Mouse (Mus musculus): ENCODE measurements around the gene Btrc. TPM values are rescaled to one million over a fixed set of nuclear protein-coding genes. Genes with fewer than 3 reads are reported as not detected.
A peak's percentile ranks its signal among the peaks of the same experiment; 100 is the strongest.

Btrc gene
- total and polyA plus RNA-seq, 3 experiments = 14.2 to 30.3 TPM; not detected in 1

DNA sequence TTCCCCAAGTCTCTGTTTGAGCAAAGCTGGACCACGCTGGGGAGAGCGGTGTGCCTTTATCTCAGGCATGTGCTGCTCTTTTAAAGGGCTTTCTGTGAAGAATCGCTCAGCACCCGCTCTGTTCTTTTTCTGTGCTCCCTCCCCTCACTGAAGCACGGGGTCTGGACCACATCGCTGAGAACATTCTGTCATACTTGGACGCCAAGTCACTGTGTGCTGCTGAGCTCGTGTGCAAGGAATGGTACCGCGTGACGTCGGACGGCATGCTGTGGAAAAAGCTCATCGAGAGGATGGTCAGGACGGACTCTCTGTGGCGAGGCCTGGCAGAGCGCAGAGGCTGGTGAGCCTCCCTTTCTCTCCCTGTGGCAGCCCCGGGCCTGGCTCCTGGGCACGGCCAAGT, 144.0 kb downstream of the Btrc start:
- Histone ChIP-seq H3K27ac (ENCODE audit: control insufficient read depth, low read depth, low read length) (no peak overlapping the region), H3K36me3 (ENCODE audit: control insufficient read depth in 1 of 2, insufficient read depth in 2 of 2, low read length in 2 of 2) (peaks cover 0 to 16% of the 10 kb centered on the region in 2 experiments; a peak in 2 of 4 replicates), H3K4me3 (ENCODE audit: control insufficient read depth in 1 of 2, insufficient read depth in 1 of 2, low read depth in 2 of 2, low read length in 2 of 2) (no peak overlapping the region), H3K27me3 (ENCODE audit: control insufficient read depth in 1 of 2, insufficient read depth in 2 of 2, low read length in 2 of 2) (no peaks in the 10 kb centered on the region), H3K9ac (ENCODE audit: control insufficient read depth, low read depth, low read length, poor library complexity, severe bottlenecking) (no peak overlapping the region), H3K4me1 (ENCODE audit: control insufficient read depth in 1 of 2, insufficient read depth in 2 of 2, low read length in 2 of 2) (peaks cover 8 to 13% of the 10 kb centered on the region in 2 experiments), H3K9me3 (replicated peaks; ENCODE audit: insufficient read depth, low read length) (no peaks in the 10 kb centered on the region), H3K79me2 (ENCODE audit: control insufficient read depth, insufficient read depth, low read length, poor library complexity) (no peaks in the 10 kb centered on the region)
- no peak for TF ChIP-seq EP300 (IDR thresholded peaks at IDR 0.05; ENCODE audit: low read depth in 1 of 2, low read length in 2 of 2)
- TF ChIP-seq MAX (IDR thresholded peaks at IDR 0.05; ENCODE audit: low read length) = no peak
- no peak for TF ChIP-seq HCFC1 (IDR thresholded peaks at IDR 0.05; ENCODE audit: low read depth, low read length)
- no peak for TF ChIP-seq ZMIZ1 (IDR thresholded peaks at IDR 0.05; ENCODE audit: low read depth, low read length)
- no peak for TF ChIP-seq TBP (IDR thresholded peaks at IDR 0.05; ENCODE audit: low read depth, low read length)
- TF ChIP-seq ZKSCAN1 (IDR thresholded peaks at IDR 0.05; ENCODE audit: low read depth, low read length) = no peak
- TF ChIP-seq ZC3H11A (IDR thresholded peaks at IDR 0.05; ENCODE audit: low read depth, low read length) = no peak
- TF ChIP-seq JUND (IDR thresholded peaks at IDR 0.05; ENCODE audit: low read depth, low read length) = no peak
- TF ChIP-seq RCOR1 (IDR thresholded peaks at IDR 0.05; ENCODE audit: low read depth, low read length) = no peak
- TF ChIP-seq CHD2 (IDR thresholded peaks at IDR 0.05; ENCODE audit: low read length) = no peak
- DNase-seq (ENCODE audit: low read depth, low spot score) = no peak

DNA sequence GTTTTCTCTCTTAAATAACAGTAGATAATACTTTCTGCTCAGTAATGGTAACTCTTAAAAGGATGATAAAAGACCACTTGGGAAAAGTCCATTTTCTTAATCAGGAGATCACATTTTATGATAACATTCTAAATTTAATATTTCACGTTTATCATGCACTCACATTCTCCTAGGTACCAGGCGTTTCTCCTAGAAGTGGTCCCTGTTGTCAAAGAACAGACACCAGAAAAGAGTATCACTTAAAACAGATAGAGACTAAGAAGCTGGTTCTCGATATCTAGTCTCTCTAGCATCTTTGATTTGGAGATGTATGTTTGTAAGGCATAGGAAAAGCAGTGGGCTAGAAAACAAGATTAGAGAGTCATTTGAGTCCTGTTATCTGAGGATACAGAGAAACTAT, 147.1 kb downstream of the Btrc start:
- Histone ChIP-seq H3K27ac (ENCODE audit: control insufficient read depth, low read depth, low read length) (no peak overlapping the region; the same call in 1 of the 2 replicates), H3K79me2 (ENCODE audit: control insufficient read depth, insufficient read depth, low read length, poor library complexity) (no peaks in the 10 kb centered on the region), H3K4me1 (ENCODE audit: control insufficient read depth in 1 of 2, insufficient read depth in 2 of 2, low read length in 2 of 2) (peaks cover 8 to 13% of the 10 kb centered on the region in 2 experiments), H3K9ac (ENCODE audit: control insufficient read depth, low read depth, low read length, poor library complexity, severe bottlenecking) (no peak overlapping the region), H3K36me3 (ENCODE audit: control insufficient read depth in 1 of 2, insufficient read depth in 2 of 2, low read length in 2 of 2) (peaks cover under 1 to 16% of the 10 kb centered on the region in 2 experiments), H3K4me3 (ENCODE audit: control insufficient read depth in 1 of 2, insufficient read depth in 1 of 2, low read depth in 2 of 2, low read length in 2 of 2) (no peak overlapping the region), H3K9me3 (replicated peaks; ENCODE audit: insufficient read depth, low read length) (no peaks in the 10 kb centered on the region), H3K27me3 (ENCODE audit: control insufficient read depth in 1 of 2, insufficient read depth in 2 of 2, low read length in 2 of 2) (no peaks in the 10 kb centered on the region)
- peak; percentile 43 for DNase-seq (ENCODE audit: low read depth, low spot score)
- TF ChIP-seq TCF12 (IDR thresholded peaks at IDR 0.05; ENCODE audit: low read depth, low read length) = peak; percentile 87
- no peak for TF ChIP-seq USF1 (IDR thresholded peaks at IDR 0.05; ENCODE audit: low read depth, low read length)
- no peak for TF ChIP-seq CHD1 (IDR thresholded peaks at IDR 0.05; ENCODE audit: low read depth, low read length)
- TF ChIP-seq TBP (IDR thresholded peaks at IDR 0.05; ENCODE audit: low read depth, low read length) = no peak
- TF ChIP-seq GATA1 (IDR thresholded peaks at IDR 0.05; ENCODE audit: low read depth, low read length) = peak; percentile 74; the same call in 1 of the 2 replicates
- TF ChIP-seq MYB (IDR thresholded peaks at IDR 0.05; ENCODE audit: low read depth, low read length) = no peak
- TF ChIP-seq ZMIZ1 (IDR thresholded peaks at IDR 0.05; ENCODE audit: low read depth, low read length) = no peak
- TF ChIP-seq CHD2 (IDR thresholded peaks at IDR 0.05; ENCODE audit: low read length) = no peak
- TF ChIP-seq EP300 (IDR thresholded peaks at IDR 0.05; ENCODE audit: low read depth in 1 of 2, low read length in 2 of 2) = peak; percentile 74 to 76
- TF ChIP-seq MAZ (IDR thresholded peaks at IDR 0.05; ENCODE audit: low read depth, low read length) = no peak
- no peak for TF ChIP-seq TAL1 (IDR thresholded peaks at IDR 0.05; ENCODE audit: low read length)
- TF ChIP-seq JUND (IDR thresholded peaks at IDR 0.05; ENCODE audit: low read depth, low read length) = no peak
- TF ChIP-seq POLR2AphosphoS2 (IDR thresholded peaks at IDR 0.05; ENCODE audit: low read length) = no peak
- TF ChIP-seq KAT2A (conservative IDR thresholded peaks at IDR 0.05; ENCODE audit: low read depth, low read length) = no peak
- peak; percentile 42; the same call in 1 of the 2 replicates for TF ChIP-seq ETS1 (IDR thresholded peaks at IDR 0.05; ENCODE audit: low read depth, low read length)
- no peak for TF ChIP-seq NRF1 (IDR thresholded peaks at IDR 0.05; ENCODE audit: insufficient read depth, low read depth, low read length, poor library complexity, severe bottlenecking)
- no peak for TF ChIP-seq BHLHE40 (IDR thresholded peaks at IDR 0.05; ENCODE audit: borderline replicate concordance, low read depth, low read length)
- TF ChIP-seq MAFK (IDR thresholded peaks at IDR 0.05; ENCODE audit: borderline replicate concordance, low read depth, low read length) = no peak
- no peak for TF ChIP-seq UBTF (IDR thresholded peaks at IDR 0.05; ENCODE audit: borderline replicate concordance, insufficient read depth, low read depth, low read length)
- no peak for TF ChIP-seq MYC (IDR thresholded peaks at IDR 0.05; ENCODE audit: low read depth, low read length)
- TF ChIP-seq MEF2A (IDR thresholded peaks at IDR 0.05; ENCODE audit: extremely low read depth, insufficient replicate concordance, low read depth, low read length, poor library complexity, severe bottlenecking) = peak; percentile 70; the same call in 1 of the 2 replicates
- no peak for TF ChIP-seq USF2 (IDR thresholded peaks at IDR 0.05; ENCODE audit: borderline replicate concordance in 1 of 2, insufficient read depth in 1 of 2, low read depth in 1 of 2, low read length in 2 of 2)
- no peak for TF ChIP-seq ELF1 (IDR thresholded peaks at IDR 0.05; ENCODE audit: low read depth, low read length)
- no peak for TF ChIP-seq NELFE (IDR thresholded peaks at IDR 0.05; ENCODE audit: low read depth, low read length)
- TF ChIP-seq RCOR1 (IDR thresholded peaks at IDR 0.05; ENCODE audit: low read depth, low read length) = 0 out of 2 replicates have a peak, but pooled peaks have one; percentile 25
- no peak for TF ChIP-seq MAX (IDR thresholded peaks at IDR 0.05; ENCODE audit: low read length)
- TF ChIP-seq CTCF (IDR thresholded peaks at IDR 0.05 in 2 of 3, conservative IDR thresholded peaks at IDR 0.05 in 1 of 3; ENCODE audit: control insufficient read depth in 1 of 3, insufficient read depth in 1 of 3, low read depth in 2 of 3, low read length in 3 of 3, poor library complexity in 1 of 3, severe bottlenecking in 1 of 3) = no peak
